Mouse (Mus musculus) liver, embryonic 16.5 days (tissue): Measurements from ENCODE around the gene Usp48. TPM values are rescaled to one million over a fixed set of nuclear protein-coding genes. Genes with fewer than 3 reads are reported as not detected.

ENCODE experiments used
- ATAC-seq: fragments of 200-750 bp; cut with Nextera tagmentation; 2 replicates; pipeline ENCODE4 v1.8.0; 2017; ENCODE audit warnings: low read depth, mild to moderate bottlenecking, moderate number of reproducible peaks, moderate library complexity
- H3K27ac ChIP-seq: fragments of 300-500 bp; sonication (generic); 2 replicates; pipeline ENCODE4 v1.5.1; 2014; ENCODE audit warnings: mild to moderate bottlenecking, low read length
- H3K27me3 ChIP-seq: fragments of 300-500 bp; sonication (generic); 2 replicates; pipeline ENCODE4 v1.6.1; 2014; ENCODE audit warnings: low read depth, low read length, mixed read lengths; ENCODE audit not compliant: control insufficient read depth, insufficient read depth
- H3K36me3 ChIP-seq: fragments of 300-500 bp; sonication (generic); 2 replicates; pipeline ENCODE4 v1.6.1; 2014; ENCODE audit warnings: mild to moderate bottlenecking; ENCODE audit not compliant: control insufficient read depth, insufficient read depth
- H3K4me1 ChIP-seq: fragments of 300-500 bp; sonication (generic); 2 replicates; pipeline ENCODE4 v1.6.1; 2014; ENCODE audit warnings: low read depth, low read length, mixed read lengths; ENCODE audit not compliant: control insufficient read depth
- H3K4me2 ChIP-seq: fragments of 300-500 bp; sonication (generic); 2 replicates; pipeline ENCODE4 v1.6.1; 2014; ENCODE audit warnings: low read depth, low read length, mixed read lengths
- H3K4me3 ChIP-seq: fragments of 300-500 bp; sonication (generic); 2 replicates; pipeline ENCODE4 v1.5.1; 2014; ENCODE audit warnings: low read depth, mild to moderate bottlenecking, low read length
- H3K9ac ChIP-seq: fragments of 300-500 bp; sonication (generic); 2 replicates; pipeline ENCODE4 v1.6.1; 2014; ENCODE audit warnings: low read depth, low read length
- H3K9me3 ChIP-seq: fragments of 300-500 bp; sonication (generic); replicated peaks from 2 replicates; pipeline ENCODE4 v1.6.1; 2016; ENCODE audit warnings: low read length; ENCODE audit not compliant: control insufficient read depth
- WGBS: fragments of 180-500 bp; shearing (Covaris S2); extraction: QIAGEN DNeasy Blood & Tissue Kit; methylation state at CpG from one replicate; pipeline ENCODE4 v1.1.7; 2014; ENCODE audit not compliant: insufficient replicate concordance; 5-methylcytosine and 5-hydroxymethylcytosine counted together
- polyA plus RNA-seq: library from polyadenylated mRNA; unstranded; fragments of >200 nt; fragmentation: Nextera tagmentation; extraction: Ambion mirVana; gene quantifications from 2 replicates; pipeline ENCODE4 v1.2.1, GENCODE M21; 2015

Usp48 gene
- polyA plus RNA-seq, 1 experiment from 2014 or later: 27.1 TPM

- Histone ChIP-seq H3K4me1 (no peaks in the 10 kb centered on the region), H3K27me3 (peaks cover 5% of the 10 kb centered on the region; the same call in 1 of the 2 replicates), H3K9ac (no peak overlapping the region), H3K9me3 (no peaks in the 10 kb centered on the region), H3K27ac (no peak overlapping the region), H3K36me3 (no peaks in the 10 kb centered on the region), H3K4me2 (no peak overlapping the region), H3K4me3 (no peak overlapping the region)
- WGBS: 51% methylated on average over 13 of the region's 13 CpGs
- no peak for ATAC-seq
Measured at GRCm38 (mm10) chr4:137671711-137672500, 78.4 kb downstream of the Usp48 start.

DNA sequence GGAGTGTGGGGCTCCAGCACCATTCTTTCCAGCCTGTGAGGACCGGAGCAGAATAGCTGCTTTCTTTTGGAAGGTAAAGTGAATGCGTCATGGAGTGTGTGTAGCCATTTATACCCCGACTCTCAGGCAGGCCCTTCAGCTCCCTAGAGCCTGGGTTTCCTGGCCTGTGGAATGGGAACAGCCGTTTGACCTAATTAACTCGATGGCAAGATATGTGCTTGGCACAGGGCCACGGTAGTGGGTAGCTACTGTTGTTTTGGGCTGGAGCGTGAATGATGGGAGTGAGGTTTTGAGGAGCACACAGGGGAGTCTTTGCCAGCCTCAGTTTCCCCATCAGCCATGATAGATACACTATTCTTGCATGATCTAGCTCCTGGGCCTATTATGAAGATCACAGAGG is 82.0 kb downstream of the Usp48 start:
- H3K27me3 ChIP-seq: peaks cover 7% of the 10 kb centered on the region
- H3K9ac ChIP-seq: no peak overlapping the region
- no peak overlapping the region for H3K4me3 ChIP-seq
- H3K4me1 ChIP-seq: no peaks in the 10 kb centered on the region
- no peak overlapping the region for H3K27ac ChIP-seq
- H3K4me2 ChIP-seq: no peak overlapping the region
- H3K36me3 ChIP-seq: no peaks in the 10 kb centered on the region
- no peaks in the 10 kb centered on the region for H3K9me3 ChIP-seq
- no peak for ATAC-seq
- WGBS: 58% methylated on average over 7 of the region's 7 CpGs

GRCm38 (mm10) chr4:137676057-137676456 is 82.5 kb downstream of the Usp48 start:
- Histone ChIP-seq H3K4me2 (no peak overlapping the region), H3K36me3 (no peaks in the 10 kb centered on the region), H3K4me3 (no peak overlapping the region), H3K27me3 (peaks cover 12% of the 10 kb centered on the region), H3K4me1 (no peaks in the 10 kb centered on the region), H3K9ac (no peak overlapping the region), H3K27ac (no peak overlapping the region), H3K9me3 (no peaks in the 10 kb centered on the region)
- 7% methylated on average over 11 of the region's 11 CpGs for WGBS
- ATAC-seq: no peak

- Histone ChIP-seq H3K4me1 (no peaks in the 10 kb centered on the region; the same call in 1 of the 2 replicates), H3K27ac (no peak overlapping the region), H3K9ac (no peak overlapping the region), H3K4me2 (no peak overlapping the region), H3K9me3 (no peaks in the 10 kb centered on the region), H3K36me3 (no peaks in the 10 kb centered on the region), H3K4me3 (no peak overlapping the region), H3K27me3 (peaks cover 21% of the 10 kb centered on the region)
- no peak for ATAC-seq
- 55% methylated on average over 13 of the region's 13 CpGs for WGBS
Measured at GRCm38 (mm10) chr4:137676700-137677484, 83.3 kb downstream of the Usp48 start.

GRCm38 (mm10) chr4:137677906-137678305 is 84.4 kb downstream of the Usp48 start:
- ATAC-seq: no peak
- peaks cover 28% of the 10 kb centered on the region for H3K27me3 ChIP-seq

GRCm38 (mm10) chr4:137678568-137678967 is 85.0 kb downstream of the Usp48 start:
- Histone ChIP-seq H3K27me3 (peaks cover 28% of the 10 kb centered on the region), H3K27ac (no peak overlapping the region), H3K36me3 (no peaks in the 10 kb centered on the region), H3K4me1 (no peaks in the 10 kb centered on the region; the same call in 1 of the 2 replicates), H3K9me3 (no peaks in the 10 kb centered on the region), H3K4me3 (no peak overlapping the region), H3K9ac (no peak overlapping the region), H3K4me2 (no peak overlapping the region)
- no peak for ATAC-seq
- WGBS: 55% methylated on average over 9 of the region's 9 CpGs

More at GRCm38 (mm10) chr4:137677906-137678305, 84.4 kb downstream of the Usp48 start:
- Histone ChIP-seq H3K4me3 (no peak overlapping the region), H3K4me1 (no peaks in the 10 kb centered on the region; the same call in 1 of the 2 replicates), H3K4me2 (no peak overlapping the region), H3K27ac (no peak overlapping the region), H3K9me3 (no peaks in the 10 kb centered on the region), H3K9ac (no peak overlapping the region), H3K36me3 (no peaks in the 10 kb centered on the region)
- 68% methylated on average over 5 of the region's 5 CpGs for WGBS

DNA sequence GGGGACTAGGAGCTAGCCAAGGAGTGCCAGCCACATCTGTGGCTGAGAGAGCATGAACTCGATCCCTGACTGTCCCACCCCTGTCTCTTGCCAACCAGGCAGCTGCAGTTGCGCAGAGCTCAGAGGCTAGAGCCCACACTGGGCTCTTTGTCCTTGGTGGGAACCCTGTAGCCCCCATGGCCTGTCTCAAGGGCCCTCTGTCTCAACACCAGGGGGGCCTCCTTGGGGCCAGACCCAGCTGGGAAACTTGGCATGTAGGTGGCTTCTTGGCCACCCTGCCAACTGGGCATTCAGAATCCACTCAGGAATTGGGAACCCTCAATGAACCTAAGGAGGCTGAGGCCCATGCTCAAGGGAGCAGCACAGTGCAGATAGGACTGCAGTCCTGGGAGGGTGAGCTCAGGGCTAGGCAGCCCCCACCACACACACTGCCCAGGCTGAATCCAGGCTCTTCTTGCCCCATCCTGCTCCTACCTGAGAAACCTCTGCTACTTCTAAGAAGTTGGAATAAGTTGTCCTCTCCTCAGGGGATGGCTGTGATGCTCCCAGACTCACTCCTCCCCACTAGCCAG is 86.5 kb downstream of the Usp48 start:
- no peaks in the 10 kb centered on the region; the same call in 1 of the 2 replicates for H3K4me1 ChIP-seq

GRCm38 (mm10) chr4:137680721-137681120 is 87.2 kb downstream of the Usp48 start:
- Histone ChIP-seq H3K36me3 (no peaks in the 10 kb centered on the region), H3K4me1 (no peaks in the 10 kb centered on the region; the same call in 1 of the 2 replicates), H3K27ac (no peak overlapping the region), H3K4me2 (no peak overlapping the region), H3K9ac (no peak overlapping the region), H3K9me3 (no peaks in the 10 kb centered on the region), H3K27me3 (peaks cover 33% of the 10 kb centered on the region), H3K4me3 (no peak overlapping the region)
- no peak for ATAC-seq
- 34% methylated on average over 7 of the region's 7 CpGs for WGBS

More for the DNA sequence above, 86.5 kb downstream of the Usp48 start:
- no peak overlapping the region for H3K4me2 ChIP-seq
- H3K27me3 ChIP-seq: peaks cover 33% of the 10 kb centered on the region
- no peaks in the 10 kb centered on the region for H3K9me3 ChIP-seq
- no peak for ATAC-seq
- H3K9ac ChIP-seq: no peak overlapping the region
- WGBS: 52% methylated on average over 2 of the region's 2 CpGs
- no peaks in the 10 kb centered on the region for H3K36me3 ChIP-seq
- H3K4me3 ChIP-seq: no peak overlapping the region
- no peak overlapping the region for H3K27ac ChIP-seq
